Mouse (Mus musculus): ENCODE results near the gene Chst1.

- TF ChIP-seq TAL1 (IDR thresholded peaks at IDR 0.05; ENCODE audit: low read length) (no peak), GATA1 (IDR thresholded peaks at IDR 0.05; ENCODE audit: low read length) (no peak)
Measured at GRCm38 (mm10) chr2:92570623-92571022, 28.9 kb upstream of the Chst1 start.
